Mouse (Mus musculus) intestine, postnatal 0 days (tissue): ENCODE data around the gene Kansl1. TPM values are rescaled to one million over a fixed set of nuclear protein-coding genes. Genes with fewer than 3 reads are reported as not detected.

Experiments used
- ATAC-seq: fragments of 200-750 bp; cut with Nextera tagmentation; 2 replicates; pipeline ENCODE4 v1.8.0; 2017; ENCODE audit warnings: mild to moderate bottlenecking, moderate TSS enrichment, moderate library complexity
- H3K27ac ChIP-seq: fragments of 300-500 bp; sonication (generic); 2 replicates; pipeline ENCODE4 v1.5.1; 2014; ENCODE audit warnings: mild to moderate bottlenecking, low read depth, low read length, moderate library complexity
- H3K27me3 ChIP-seq: fragments of 300-500 bp; sonication (generic); replicated peaks from 2 replicates; pipeline ENCODE4 v1.6.1; 2014; ENCODE audit warnings: low read length, mixed read lengths; ENCODE audit not compliant: control insufficient read depth, insufficient read depth
- H3K36me3 ChIP-seq: fragments of 300-500 bp; sonication (generic); 2 replicates; pipeline ENCODE4 v1.6.1; 2014; ENCODE audit warnings: mild to moderate bottlenecking, moderate library complexity; ENCODE audit not compliant: control insufficient read depth, insufficient read depth
- H3K4me1 ChIP-seq: fragments of 300-500 bp; sonication (generic); replicated peaks from 2 replicates; pipeline ENCODE4 v1.6.1; 2014; ENCODE audit warnings: antibody characterized with exemption, low read length, mixed read lengths; ENCODE audit not compliant: control insufficient read depth, insufficient read depth
- H3K4me2 ChIP-seq: fragments of 300-500 bp; sonication (generic); replicated peaks from 2 replicates; pipeline ENCODE4 v1.6.1; 2014; ENCODE audit warnings: low read depth, mild to moderate bottlenecking, moderate library complexity
- H3K4me3 ChIP-seq: fragments of 300-500 bp; sonication (generic); 2 replicates; pipeline ENCODE4 v1.5.1; 2014; ENCODE audit warnings: low read depth, low read length
- H3K9ac ChIP-seq: fragments of 300-500 bp; sonication (generic); 2 replicates; pipeline ENCODE4 v1.6.1; 2014; ENCODE audit warnings: mild to moderate bottlenecking, low read depth, low read length
- H3K9me3 ChIP-seq: fragments of 300-500 bp; sonication (generic); 2 replicates; pipeline ENCODE4 v1.6.1; 2016; ENCODE audit warnings: mixed run types; ENCODE audit not compliant: control insufficient read depth
- CTCF ChIP-seq: sonication (generic); IDR thresholded peaks from 2 replicates; pipeline ENCODE4 v1.5.1; 2016; ENCODE audit warnings: low read depth, mild to moderate bottlenecking, control low read depth, antibody characterized with exemption, moderate library complexity
- WGBS: fragments of 180-500 bp; shearing (Covaris S2); extraction: QIAGEN DNeasy Blood & Tissue Kit; methylation state at CpG from one replicate; pipeline ENCODE4 v1.1.7; 2014; 5-methylcytosine and 5-hydroxymethylcytosine counted together
- polyA plus RNA-seq: library from polyadenylated mRNA; unstranded; fragments of >200 nt; fragmentation: Nextera tagmentation; extraction: Ambion mirVana; gene quantifications from 2 replicates; pipeline ENCODE4 v1.2.1, GENCODE M21; 2015

Kansl1 gene
- polyA plus RNA-seq, 1 experiment from 2014 or later = 8.1 TPM

- 66% methylated on average over 4 of the region's 4 CpGs for WGBS
Measured at GRCm38 (mm10) chr11:104399459-104400216, 69.0 kb downstream of the Kansl1 start.

GRCm38 (mm10) chr11:104395648-104396047 lies 73.0 kb downstream of the Kansl1 start:
- ATAC-seq = no peak
- no peak overlapping the region for H3K4me2 ChIP-seq
- no peak for TF ChIP-seq CTCF
- H3K27ac ChIP-seq = no peak overlapping the region
- H3K27me3 ChIP-seq = no peaks in the 10 kb centered on the region
- WGBS = 95% methylated on average over 2 of the region's 2 CpGs
- H3K36me3 ChIP-seq = no peaks in the 10 kb centered on the region
- H3K4me1 ChIP-seq = 0 out of 2 replicates have a peak, but pooled peaks cover 12% of the 10 kb centered on the region
- no peaks in the 10 kb centered on the region for H3K9me3 ChIP-seq
- H3K9ac ChIP-seq = no peak overlapping the region
- H3K4me3 ChIP-seq = no peak overlapping the region

More at GRCm38 (mm10) chr11:104399459-104400216, 69.0 kb downstream of the Kansl1 start:
- no peak overlapping the region for H3K4me3 ChIP-seq
- H3K27ac ChIP-seq = no peak overlapping the region
- no peak overlapping the region for H3K9ac ChIP-seq
- no peaks in the 10 kb centered on the region for H3K9me3 ChIP-seq
- no peaks in the 10 kb centered on the region for H3K27me3 ChIP-seq
- H3K4me1 ChIP-seq = peaks cover 7% of the 10 kb centered on the region; the same call in 1 of the 2 replicates
- H3K4me2 ChIP-seq = no peak overlapping the region
- TF ChIP-seq CTCF = no peak
- no peak for ATAC-seq
- 0 out of 2 replicates have a peak, but pooled peaks cover 9% of the 10 kb centered on the region for H3K36me3 ChIP-seq

DNA sequence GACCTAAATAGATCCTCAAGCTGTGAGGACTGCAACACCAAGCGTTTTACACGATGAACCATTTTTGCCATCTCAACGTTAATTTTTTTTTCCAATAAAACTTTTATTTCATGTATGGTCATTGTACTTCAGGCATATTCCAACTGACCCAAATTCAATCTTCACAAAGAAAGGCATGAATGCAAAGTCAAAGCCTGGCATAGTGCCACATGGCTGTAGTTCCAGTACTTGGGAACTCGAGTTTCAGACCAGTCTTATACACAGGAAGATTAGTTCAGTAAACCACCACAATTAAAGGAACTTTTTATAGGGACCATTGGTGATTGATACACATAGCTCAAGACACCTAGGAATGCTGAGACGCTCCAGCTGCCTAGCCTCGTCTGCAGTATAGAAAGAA lies 75.5 kb downstream of the Kansl1 start:
- no peak for ATAC-seq
- 52% methylated on average over 6 of the region's 6 CpGs for WGBS
- TF ChIP-seq CTCF = no peak
- H3K4me1 ChIP-seq = 0 out of 2 replicates have a peak, but pooled peaks cover 12% of the 10 kb centered on the region
- no peak overlapping the region for H3K27ac ChIP-seq
- no peaks in the 10 kb centered on the region for H3K9me3 ChIP-seq
- H3K4me2 ChIP-seq = no peak overlapping the region
- H3K9ac ChIP-seq = no peak overlapping the region
- no peaks in the 10 kb centered on the region for H3K36me3 ChIP-seq
- H3K4me3 ChIP-seq = no peak overlapping the region
- H3K27me3 ChIP-seq = no peaks in the 10 kb centered on the region

DNA sequence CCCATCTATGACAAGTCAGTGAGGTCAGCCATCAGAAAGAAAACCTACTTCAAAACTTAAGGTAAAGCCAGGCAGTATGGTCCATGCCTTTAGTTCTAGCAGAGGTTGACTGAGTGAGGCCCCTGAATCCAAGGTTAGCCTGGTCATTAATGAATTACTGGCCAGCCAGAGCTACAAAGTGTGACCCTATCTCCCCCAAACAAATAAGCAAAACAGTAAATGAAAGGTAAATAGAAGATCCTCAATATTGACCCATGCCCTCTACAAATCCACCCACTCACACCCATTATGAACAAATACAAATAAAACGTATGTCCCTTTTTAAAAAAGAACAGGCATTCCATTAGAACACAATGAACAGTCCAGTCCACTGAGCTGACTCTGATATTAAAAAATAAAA lies 76.5 kb downstream of the Kansl1 start:
- 62% methylated on average over 1 of the region's 1 CpGs for WGBS
- Histone ChIP-seq H3K4me3 (no peak overlapping the region), H3K4me2 (no peak overlapping the region), H3K27me3 (no peaks in the 10 kb centered on the region), H3K27ac (no peak overlapping the region), H3K9ac (no peak overlapping the region), H3K9me3 (no peaks in the 10 kb centered on the region), H3K4me1 (0 out of 2 replicates have a peak, but pooled peaks cover 8% of the 10 kb centered on the region), H3K36me3 (no peaks in the 10 kb centered on the region)
- no peak for ATAC-seq
- TF ChIP-seq CTCF = no peak

- no peak for TF ChIP-seq CTCF
- H3K9me3 ChIP-seq = no peaks in the 10 kb centered on the region
- H3K27ac ChIP-seq = no peak overlapping the region
- no peaks in the 10 kb centered on the region for H3K27me3 ChIP-seq
- no peak overlapping the region for H3K9ac ChIP-seq
- peaks cover 5% of the 10 kb centered on the region; the same call in 1 of the 2 replicates for H3K4me1 ChIP-seq
- H3K36me3 ChIP-seq = no peaks in the 10 kb centered on the region
- 96% methylated on average over 1 of the region's 1 CpGs for WGBS
- no peak for ATAC-seq
- no peak overlapping the region for H3K4me2 ChIP-seq
- no peak overlapping the region for H3K4me3 ChIP-seq
Measured at GRCm38 (mm10) chr11:104387284-104387683, 81.4 kb downstream of the Kansl1 start.

- WGBS = 96% methylated on average over 1 of the region's 1 CpGs
- Histone ChIP-seq H3K27me3 (no peaks in the 10 kb centered on the region), H3K9ac (no peak overlapping the region), H3K4me2 (no peak overlapping the region), H3K4me1 (peaks cover 4% of the 10 kb centered on the region; the same call in 1 of the 2 replicates), H3K36me3 (no peaks in the 10 kb centered on the region), H3K27ac (no peak overlapping the region), H3K9me3 (no peaks in the 10 kb centered on the region), H3K4me3 (no peak overlapping the region)
- TF ChIP-seq CTCF = no peak
- ATAC-seq = no peak
Measured at GRCm38 (mm10) chr11:104386595-104386994, 82.1 kb downstream of the Kansl1 start.
